In the genomic region with DNA sequence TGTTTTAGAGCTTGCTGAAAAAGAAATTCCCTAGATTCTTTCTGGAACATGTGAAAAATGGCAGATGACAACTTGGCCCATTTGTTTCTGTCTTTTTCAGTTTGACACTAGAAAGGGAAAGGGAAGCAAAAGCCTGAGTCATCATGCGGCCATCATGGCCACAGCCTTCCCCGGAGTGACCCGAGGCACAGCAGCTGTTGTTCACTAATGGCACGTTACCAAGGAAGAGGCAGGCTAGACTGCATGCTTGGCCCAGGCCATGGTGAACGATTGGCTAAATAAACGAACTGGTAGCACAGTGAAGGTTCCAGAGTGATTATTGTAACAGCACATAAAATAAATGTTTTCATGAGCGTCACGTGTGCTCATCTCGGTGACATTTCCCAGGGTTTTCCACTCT, we compare ENCODE assay signal across 8 mouse cellular contexts.
DNase-seq lines count a peak whose midpoint lies in the region; ATAC-seq lines count a peak whose summit lies in the region.

No protein-coding gene starts in this region.

- peak overlapping the region; percentile 73; the same call in 1 of the 2 replicates for H3K27ac ChIP-seq in limb, embryonic 10.5 days

- 0 out of 2 replicates have a peak, but pooled peaks cover 5% of the 10 kb centered on the region for H3K27me3 ChIP-seq in limb, embryonic 10.5 days (ENCODE audit: low read depth, poor library complexity, severe bottlenecking)

- 76% methylated on average over 9 of the region's 9 CpGs for WGBS in limb, embryonic 10.5 days

- H3K36me3 ChIP-seq in limb, embryonic 10.5 days: no peaks in the 10 kb centered on the region

- H3K4me1 ChIP-seq in limb, embryonic 10.5 days: peaks cover 80% of the 10 kb centered on the region

- peak; percentile 46 to 51 for DNase-seq in cerebellum, postnatal 14 days
- DNase-seq in cerebellum, adult 9-10 months: no peak
- DNase-seq in 3134 (ENCODE audit: extremely low read depth, insufficient read length, low spot score): peak; percentile 2
- peak; percentile 49 for DNase-seq in brain, adult 2 months (ENCODE audit: low read depth, low spot score)
- peak; percentile 27 for DNase-seq in limb, embryonic 10.5 days (ENCODE audit: low spot score)
- DNase-seq in right cerebral cortex, postnatal 14 days: no peak
- no peak for DNase-seq in thymus, postnatal 4 days

- ATAC-seq in activated CD4-positive, CD25-positive, alpha-beta regulatory T cell, adult 4 months: no peak

- H3K9me3 ChIP-seq in limb, embryonic 10.5 days (replicated peaks): no peaks in the 10 kb centered on the region

- no peak overlapping the region for H3K4me3 ChIP-seq in limb, embryonic 10.5 days

Comparison
In these comparisons a context has a peak if more than half of its experiments do, and no peak if none do; other contexts are left out.
1. DNase-seq: peak in cerebellum, postnatal 14 days (2 of 2), 3134 (single experiment), brain, adult 2 months (single experiment) and limb, embryonic 10.5 days (single experiment); none in cerebellum, adult 9-10 months (single experiment), right cerebral cortex, postnatal 14 days (single experiment) and thymus, postnatal 4 days (single experiment).